Mouse (Mus musculus): ENCODE results near the gene Dph3. TPM values are rescaled to one million over a fixed set of nuclear protein-coding genes. Genes with fewer than 3 reads are reported as not detected.

Dph3 gene
- 48.8 TPM for polyA plus RNA-seq (2014; fragmentation: Illumina TruSeq; extraction: RNeasy Lipid Tissue Mini Kit (QIAGEN cat#74804); ENCODE audit: low read depth, low replicate concordance)

GRCm38 (mm10) chr14:32085486-32086201, at the start of gene Dph3:
Gene Dph3, minus strand, starts transcription at chr14:32085729.

GRCm38 (mm10) chr14:32084761-32085485, 606 bp downstream of the Dph3 start, which contains the start of gene Oxnad1:
Gene Oxnad1, plus strand, starts transcription at chr14:32085374.

Other genes starting within 250 kb of the Dph3 start
- 10.4 TPM for gene Galnt15, start 56.7 kb downstream of the Dph3 start, polyA plus RNA-seq (2014; fragmentation: Illumina TruSeq; extraction: RNeasy Lipid Tissue Mini Kit (QIAGEN cat#74804); ENCODE audit: low read depth, low replicate concordance)
- 60.0 TPM for gene Oxnad1, start 355 bp downstream of the Dph3 start, polyA plus RNA-seq (2014; fragmentation: Illumina TruSeq; extraction: RNeasy Lipid Tissue Mini Kit (QIAGEN cat#74804); ENCODE audit: low read depth, low replicate concordance)
- gene Msmb, start 56.3 kb upstream of the Dph3 start, polyA plus RNA-seq (2014; fragmentation: Illumina TruSeq; extraction: RNeasy Lipid Tissue Mini Kit (QIAGEN cat#74804); ENCODE audit: low read depth, low replicate concordance), result not detected
- gene Ncoa4, start 74.1 kb upstream of the Dph3 start, polyA plus RNA-seq (2014; fragmentation: Illumina TruSeq; extraction: RNeasy Lipid Tissue Mini Kit (QIAGEN cat#74804); ENCODE audit: low read depth, low replicate concordance), result 255 TPM
- gene Timm23, start 116.2 kb upstream of the Dph3 start, polyA plus RNA-seq (2014; fragmentation: Illumina TruSeq; extraction: RNeasy Lipid Tissue Mini Kit (QIAGEN cat#74804); ENCODE audit: low read depth, low replicate concordance), result 183 TPM
- 92.9 TPM for gene Parg, start 116.2 kb upstream of the Dph3 start, polyA plus RNA-seq (2014; fragmentation: Illumina TruSeq; extraction: RNeasy Lipid Tissue Mini Kit (QIAGEN cat#74804); ENCODE audit: low read depth, low replicate concordance)
- gene Ogdhl, start 236.3 kb upstream of the Dph3 start, polyA plus RNA-seq (2014; fragmentation: Illumina TruSeq; extraction: RNeasy Lipid Tissue Mini Kit (QIAGEN cat#74804); ENCODE audit: low read depth, low replicate concordance), result 0.87 TPM

Data from adrenal gland, adult 10 weeks (tissue).